Mouse (Mus musculus) lung, postnatal 0 days (tissue): ENCODE data around the gene Larp1.

Source experiments
- CTCF ChIP-seq: IDR thresholded peaks from 2 replicates; pipeline ENCODE4 v1.5.1; 2016; ENCODE audit warnings: antibody characterized with exemption, mild to moderate bottlenecking
- EP300 ChIP-seq: IDR thresholded peaks from 2 replicates; pipeline ENCODE4 v1.6.1; 2016; ENCODE audit warnings: antibody characterized with exemption, mild to moderate bottlenecking, control low read depth

DNA sequence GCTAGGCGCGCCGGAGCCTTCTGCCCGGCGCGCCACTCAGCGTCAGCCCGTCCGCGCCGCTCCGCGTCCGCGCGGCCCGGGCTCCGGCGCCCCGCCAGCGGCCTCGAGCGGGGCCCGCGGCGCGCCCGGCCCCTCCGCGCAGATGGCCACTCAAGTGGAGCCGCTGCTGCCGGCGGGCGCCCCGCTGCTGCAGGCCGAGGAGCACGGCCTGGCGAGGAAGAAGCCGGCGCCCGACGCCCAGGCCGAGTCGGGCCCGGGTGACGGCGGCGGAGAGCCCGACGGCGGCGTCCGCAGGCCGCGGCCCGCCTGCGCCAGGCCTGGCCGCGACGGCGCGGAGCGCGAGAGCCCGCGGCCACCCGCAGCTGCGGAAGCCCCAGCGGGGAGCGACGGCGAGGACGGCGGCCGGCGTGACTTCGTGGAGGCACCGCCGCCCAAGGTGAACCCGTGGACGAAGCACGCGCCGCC, at the start of gene Larp1:
- TF ChIP-seq EP300 (no peak), CTCF (no peak)
